8 mouse cellular contexts compared by ENCODE assay signal in genomic region chr1:178368548-178369271, GRCm38 (mm10). TPM values are rescaled to one million over a fixed set of nuclear protein-coding genes. Genes with fewer than 3 reads are reported as not detected.
DNase-seq lines count a peak whose midpoint lies in the region; ATAC-seq lines count a peak whose summit lies in the region.

No protein-coding gene starts in this region.

- peak; percentile 92 to 93 for DNase-seq in B cell, adult 2 months
- peak; percentile 99 for DNase-seq in brain, adult 2 months (ENCODE audit: low read depth, low spot score)
- DNase-seq in heart, embryonic 10.5 days (ENCODE audit: low spot score), result peak; percentile 95
- peak; percentile 87 for DNase-seq in liver
- peak; percentile 84 to 92 for DNase-seq in spleen, postnatal 4 days (ENCODE audit: low spot score in 2 of 2)

- peak overlapping the region; percentile 68 for H3K4me3 ChIP-seq in heart, embryonic 10.5 days
- H3K4me3 ChIP-seq in kidney, embryonic 15.5 days (replicated peaks), result peak overlapping the region; percentile 46

- peak; percentile 95 for ATAC-seq in erythroblast, adult 5-6 weeks (replicated peaks; ENCODE audit: low FRiP score, poor library complexity, severe bottlenecking)
- peak; percentile 95 for ATAC-seq in kidney, embryonic 15.5 days (replicated peaks; ENCODE audit: low FRiP score)
- ATAC-seq in monocyte, adult 5-6 weeks (replicated peaks; ENCODE audit: insufficient number of reproducible peaks, low FRiP score, low TSS enrichment, poor library complexity, severe bottlenecking), result peak; percentile 83

- peak overlapping the region; percentile 64 for H3K4me2 ChIP-seq in kidney, embryonic 15.5 days

- H3K27ac ChIP-seq in heart, embryonic 10.5 days, result peak overlapping the region; percentile 94
- H3K27ac ChIP-seq in kidney, embryonic 15.5 days, result peak overlapping the region; percentile 81

- no peaks in the 10 kb centered on the region for H3K9me3 ChIP-seq in heart, embryonic 10.5 days
- H3K9me3 ChIP-seq in kidney, embryonic 15.5 days (replicated peaks), result no peaks in the 10 kb centered on the region

- H3K9ac ChIP-seq in kidney, embryonic 15.5 days, result peak overlapping the region; percentile 48

- H3K4me1 ChIP-seq in heart, embryonic 10.5 days, result peaks cover 16% of the 10 kb centered on the region
- H3K4me1 ChIP-seq in kidney, embryonic 15.5 days, result peaks cover 20% of the 10 kb centered on the region

- no peaks in the 10 kb centered on the region for H3K36me3 ChIP-seq in heart, embryonic 10.5 days
- no peaks in the 10 kb centered on the region for H3K36me3 ChIP-seq in kidney, embryonic 15.5 days

- WGBS in heart, embryonic 10.5 days, result 2% methylated on average over 36 of the region's 36 CpGs
- WGBS in kidney, embryonic 15.5 days, result 2% methylated on average over 36 of the region's 36 CpGs

- H3K27me3 ChIP-seq in heart, embryonic 10.5 days (ENCODE audit: insufficient read depth, poor library complexity, severe bottlenecking), result no peaks in the 10 kb centered on the region
- no peaks in the 10 kb centered on the region for H3K27me3 ChIP-seq in kidney, embryonic 15.5 days

RNA-seq across cellular contexts. Expression of gene Hnrnpu, which starts 31.1 kb away (rescaled TPM):
- 125 and 168 TPM in 2 replicates for total RNA-seq in erythroblast, adult 5-6 weeks (2015; ENCODE audit: low replicate concordance)
- 167 and 210 TPM in 2 replicates for total RNA-seq in erythroblast, adult 5-6 weeks (2017; ENCODE audit: low replicate concordance)
- 296 and 533 TPM in 2 replicates for polyA plus RNA-seq in heart, embryonic 10.5 days (2016; fragmentation: Nextera tagmentation; extraction: Ambion mirVana)
- polyA plus RNA-seq in kidney, embryonic 15.5 days (2015; fragmentation: Nextera tagmentation; extraction: Ambion mirVana), result 403 and 407 TPM in 2 replicates
- total RNA-seq in monocyte, adult 5-6 weeks (2017), result 385 to 507 TPM (median 405 TPM) in 3 replicates

RNA-seq across cellular contexts. Expression of gene Efcab2, which starts 37.2 kb away (rescaled TPM):
- total RNA-seq in erythroblast, adult 5-6 weeks (2015; ENCODE audit: low replicate concordance), result 2.7 and 3.3 TPM in 2 replicates
- total RNA-seq in erythroblast, adult 5-6 weeks (2017; ENCODE audit: low replicate concordance), result 1.3 and 1.4 TPM in 2 replicates
- polyA plus RNA-seq in heart, embryonic 10.5 days (2016; fragmentation: Nextera tagmentation; extraction: Ambion mirVana), result 9.7 and 12.9 TPM in 2 replicates
- polyA plus RNA-seq in kidney, embryonic 15.5 days (2015; fragmentation: Nextera tagmentation; extraction: Ambion mirVana), result 6.2 and 6.4 TPM in 2 replicates
- total RNA-seq in monocyte, adult 5-6 weeks (2017), result 2.7 to 5.7 TPM (median 5.0 TPM) in 3 replicates

RNA-seq across cellular contexts. Expression of gene Cox20, which starts 49.8 kb away (rescaled TPM):
- total RNA-seq in erythroblast, adult 5-6 weeks (2015; ENCODE audit: low replicate concordance), result 53.6 and 94.9 TPM in 2 replicates
- total RNA-seq in erythroblast, adult 5-6 weeks (2017; ENCODE audit: low replicate concordance), result 54.2 and 68.2 TPM in 2 replicates
- 112 and 129 TPM in 2 replicates for polyA plus RNA-seq in heart, embryonic 10.5 days (2016; fragmentation: Nextera tagmentation; extraction: Ambion mirVana)
- polyA plus RNA-seq in kidney, embryonic 15.5 days (2015; fragmentation: Nextera tagmentation; extraction: Ambion mirVana), result 139 and 149 TPM in 2 replicates
- 99.3 to 162 TPM (median 133 TPM) in 3 replicates for total RNA-seq in monocyte, adult 5-6 weeks (2017)

Comparison
In these comparisons a context has a peak if more than half of its experiments do, and no peak if none do; other contexts are left out.
1. Peak in every context shown above with its lines: DNase-seq, ATAC-seq, H3K4me3 ChIP-seq and H3K27ac ChIP-seq.